Mouse (Mus musculus): ENCODE results near the gene 2410131K14Rik. TPM values are rescaled to one million over a fixed set of nuclear protein-coding genes. Genes with fewer than 3 reads are reported as not detected.

The 2410131K14Rik gene
- polyA plus RNA-seq, 1 experiment: 10.8 TPM

- DNase-seq: no peak
- Histone ChIP-seq H3K27me3 (ENCODE audit: control insufficient read depth, insufficient read depth, low read length) (no peaks in the 10 kb centered on the region), H3K36me3 (ENCODE audit: control insufficient read depth, insufficient read depth, low read length) (no peaks in the 10 kb centered on the region), H3K4me1 (replicated peaks; ENCODE audit: control insufficient read depth, insufficient read depth, low read length) (peaks cover 12% of the 10 kb centered on the region), H3K4me3 (ENCODE audit: control insufficient read depth, insufficient read depth, low read length) (peak overlapping the region; percentile 60), H3K27ac (ENCODE audit: control insufficient read depth, insufficient read depth, low read length) (peak overlapping the region; percentile 31)
- 23% methylated on average over 15 of the region's 15 CpGs for WGBS
- TF ChIP-seq CTCF (IDR thresholded peaks at IDR 0.05; ENCODE audit: borderline replicate concordance, control insufficient read depth, extremely low read depth, insufficient read depth, low read length, poor library complexity): no peak
- TF ChIP-seq POLR2A (IDR thresholded peaks at IDR 0.05; ENCODE audit: control insufficient read depth, extremely low read depth, insufficient read depth, low read length, poor library complexity): no peak
These were observed 730 bp downstream of the 2410131K14Rik start for GRCm38 (mm10) chr5:118245606-118246308.

- TF ChIP-seq CTCF (IDR thresholded peaks at IDR 0.05; ENCODE audit: borderline replicate concordance, control insufficient read depth, extremely low read depth, insufficient read depth, low read length, poor library complexity): no peak
- TF ChIP-seq POLR2A (IDR thresholded peaks at IDR 0.05; ENCODE audit: control insufficient read depth, extremely low read depth, insufficient read depth, low read length, poor library complexity): no peak
- Histone ChIP-seq H3K27ac (ENCODE audit: control insufficient read depth, insufficient read depth, low read length) (no peak overlapping the region), H3K36me3 (ENCODE audit: control insufficient read depth, insufficient read depth, low read length) (no peaks in the 10 kb centered on the region), H3K27me3 (ENCODE audit: control insufficient read depth, insufficient read depth, low read length) (no peaks in the 10 kb centered on the region), H3K4me3 (ENCODE audit: control insufficient read depth, insufficient read depth, low read length) (no peak overlapping the region), H3K4me1 (replicated peaks; ENCODE audit: control insufficient read depth, insufficient read depth, low read length) (peaks cover 12% of the 10 kb centered on the region)
- 90% methylated on average over 8 of the region's 8 CpGs for WGBS
- DNase-seq: no peak
These were observed 2.4 kb downstream of the 2410131K14Rik start for GRCm38 (mm10) chr5:118247378-118247777.

- WGBS: 43% methylated on average over 5 of the region's 7 CpGs
- DNase-seq: no peak
- no peak overlapping the region for H3K27ac ChIP-seq (ENCODE audit: control insufficient read depth, insufficient read depth, low read length)
- H3K4me1 ChIP-seq (replicated peaks; ENCODE audit: control insufficient read depth, insufficient read depth, low read length): peaks cover 3% of the 10 kb centered on the region
- H3K4me3 ChIP-seq (ENCODE audit: control insufficient read depth, insufficient read depth, low read length): no peak overlapping the region
- H3K27me3 ChIP-seq (ENCODE audit: control insufficient read depth, insufficient read depth, low read length): no peaks in the 10 kb centered on the region
- TF ChIP-seq POLR2A (IDR thresholded peaks at IDR 0.05; ENCODE audit: control insufficient read depth, extremely low read depth, insufficient read depth, low read length, poor library complexity) (no peak), CTCF (IDR thresholded peaks at IDR 0.05; ENCODE audit: borderline replicate concordance, control insufficient read depth, extremely low read depth, insufficient read depth, low read length, poor library complexity) (no peak)
- H3K36me3 ChIP-seq (ENCODE audit: control insufficient read depth, insufficient read depth, low read length): no peaks in the 10 kb centered on the region
These were observed 6.0 kb downstream of the 2410131K14Rik start for GRCm38 (mm10) chr5:118250987-118251386.

- Histone ChIP-seq H3K27me3 (ENCODE audit: control insufficient read depth, insufficient read depth, low read length) (no peaks in the 10 kb centered on the region), H3K4me3 (ENCODE audit: control insufficient read depth, insufficient read depth, low read length) (no peak overlapping the region), H3K4me1 (replicated peaks; ENCODE audit: control insufficient read depth, insufficient read depth, low read length) (no peaks in the 10 kb centered on the region), H3K27ac (ENCODE audit: control insufficient read depth, insufficient read depth, low read length) (no peak overlapping the region), H3K36me3 (ENCODE audit: control insufficient read depth, insufficient read depth, low read length) (peaks cover 6% of the 10 kb centered on the region; the same call in 1 of the 2 replicates)
- 46% methylated on average over 3 of the region's 3 CpGs for WGBS
- DNase-seq: no peak
- TF ChIP-seq POLR2A (IDR thresholded peaks at IDR 0.05; ENCODE audit: control insufficient read depth, extremely low read depth, insufficient read depth, low read length, poor library complexity) (no peak), CTCF (IDR thresholded peaks at IDR 0.05; ENCODE audit: borderline replicate concordance, control insufficient read depth, extremely low read depth, insufficient read depth, low read length, poor library complexity) (no peak)
These were observed 8.5 kb downstream of the 2410131K14Rik start for GRCm38 (mm10) chr5:118253551-118253950.

- no peak for TF ChIP-seq POLR2A (IDR thresholded peaks at IDR 0.05; ENCODE audit: control insufficient read depth, extremely low read depth, insufficient read depth, low read length, poor library complexity)
- TF ChIP-seq CTCF (IDR thresholded peaks at IDR 0.05; ENCODE audit: borderline replicate concordance, control insufficient read depth, extremely low read depth, insufficient read depth, low read length, poor library complexity): no peak
- DNase-seq: no peak
- H3K27ac ChIP-seq (ENCODE audit: control insufficient read depth, insufficient read depth, low read length): no peak overlapping the region
- no peak overlapping the region for H3K4me3 ChIP-seq (ENCODE audit: control insufficient read depth, insufficient read depth, low read length)
- H3K27me3 ChIP-seq (ENCODE audit: control insufficient read depth, insufficient read depth, low read length): no peaks in the 10 kb centered on the region
- H3K4me1 ChIP-seq (replicated peaks; ENCODE audit: control insufficient read depth, insufficient read depth, low read length): no peaks in the 10 kb centered on the region
- H3K36me3 ChIP-seq (ENCODE audit: control insufficient read depth, insufficient read depth, low read length): peaks cover 17% of the 10 kb centered on the region
- 98% methylated on average over 4 of the region's 4 CpGs for WGBS
These were observed 12.0 kb downstream of the 2410131K14Rik start for GRCm38 (mm10) chr5:118256981-118257380.

GRCm38 (mm10) chr5:118259152-118259551 lies 14.1 kb downstream of the 2410131K14Rik start:
- Histone ChIP-seq H3K27ac (ENCODE audit: control insufficient read depth, insufficient read depth, low read length) (no peak overlapping the region), H3K4me1 (replicated peaks; ENCODE audit: control insufficient read depth, insufficient read depth, low read length) (no peaks in the 10 kb centered on the region), H3K27me3 (ENCODE audit: control insufficient read depth, insufficient read depth, low read length) (no peaks in the 10 kb centered on the region), H3K4me3 (ENCODE audit: control insufficient read depth, insufficient read depth, low read length) (no peak overlapping the region), H3K36me3 (ENCODE audit: control insufficient read depth, insufficient read depth, low read length) (peaks cover 17% of the 10 kb centered on the region)
- DNase-seq: no peak
- WGBS: 82% methylated on average over 6 of the region's 6 CpGs
- TF ChIP-seq POLR2A (IDR thresholded peaks at IDR 0.05; ENCODE audit: control insufficient read depth, extremely low read depth, insufficient read depth, low read length, poor library complexity) (no peak), CTCF (IDR thresholded peaks at IDR 0.05; ENCODE audit: borderline replicate concordance, control insufficient read depth, extremely low read depth, insufficient read depth, low read length, poor library complexity) (no peak)

Data from thymus, adult 2 months (tissue).